Mouse (Mus musculus): ENCODE data around the gene Capn15. TPM values are rescaled to one million over a fixed set of nuclear protein-coding genes. Genes with fewer than 3 reads are reported as not detected.

Gene Capn15
- polyA plus RNA-seq, 1 experiment from 2014 or later: 9.9 TPM

- ATAC-seq (ENCODE audit: low read depth): no peak
- Histone ChIP-seq H3K36me3 (ENCODE audit: control insufficient read depth, insufficient read depth) (no peaks in the 10 kb centered on the region), H3K9me3 (replicated peaks; ENCODE audit: control insufficient read depth, low read length) (no peaks in the 10 kb centered on the region), H3K4me1 (ENCODE audit: control insufficient read depth, low read depth, low read length) (peaks cover 25% of the 10 kb centered on the region), H3K4me3 (ENCODE audit: low read depth, low read length) (no peak overlapping the region), H3K9ac (ENCODE audit: low read depth, low read length) (no peak overlapping the region), H3K4me2 (ENCODE audit: low read depth, low read length) (no peak overlapping the region), H3K27me3 (ENCODE audit: control insufficient read depth, insufficient read depth, low read depth, low read length) (peaks cover 30% of the 10 kb centered on the region), H3K27ac (ENCODE audit: low read length) (no peak overlapping the region)
- WGBS (ENCODE audit: insufficient replicate concordance): 46% methylated on average over 3 of the region's 3 CpGs
Measured at GRCm38 (mm10) chr17:25955736-25956135, 29.9 kb downstream of the Capn15 start.

- Histone ChIP-seq H3K9me3 (replicated peaks; ENCODE audit: control insufficient read depth, low read length) (no peaks in the 10 kb centered on the region), H3K4me3 (ENCODE audit: low read depth, low read length) (no peak overlapping the region), H3K27me3 (ENCODE audit: control insufficient read depth, insufficient read depth, low read depth, low read length) (peaks cover 40% of the 10 kb centered on the region), H3K4me1 (ENCODE audit: control insufficient read depth, low read depth, low read length) (peaks cover 19% of the 10 kb centered on the region), H3K4me2 (ENCODE audit: low read depth, low read length) (no peak overlapping the region), H3K27ac (ENCODE audit: low read length) (no peak overlapping the region), H3K36me3 (ENCODE audit: control insufficient read depth, insufficient read depth) (no peaks in the 10 kb centered on the region), H3K9ac (ENCODE audit: low read depth, low read length) (no peak overlapping the region)
- ATAC-seq (ENCODE audit: low read depth): no peak
- WGBS (ENCODE audit: insufficient replicate concordance): 82% methylated on average over 2 of the region's 2 CpGs
Measured at GRCm38 (mm10) chr17:25954671-25955070, 30.9 kb downstream of the Capn15 start.

GRCm38 (mm10) chr17:25953161-25953560, 32.4 kb downstream of the Capn15 start:
- no peak for ATAC-seq (ENCODE audit: low read depth)
- H3K4me2 ChIP-seq (ENCODE audit: low read depth, low read length): no peak overlapping the region
- no peaks in the 10 kb centered on the region for H3K9me3 ChIP-seq (replicated peaks; ENCODE audit: control insufficient read depth, low read length)
- WGBS (ENCODE audit: insufficient replicate concordance): 69% methylated on average over 5 of the region's 5 CpGs
- H3K4me3 ChIP-seq (ENCODE audit: low read depth, low read length): no peak overlapping the region
- H3K27me3 ChIP-seq (ENCODE audit: control insufficient read depth, insufficient read depth, low read depth, low read length): peaks cover 42% of the 10 kb centered on the region
- H3K27ac ChIP-seq (ENCODE audit: low read length): no peak overlapping the region
- H3K9ac ChIP-seq (ENCODE audit: low read depth, low read length): no peak overlapping the region
- peaks cover 21% of the 10 kb centered on the region for H3K4me1 ChIP-seq (ENCODE audit: control insufficient read depth, low read depth, low read length)
- H3K36me3 ChIP-seq (ENCODE audit: control insufficient read depth, insufficient read depth): no peaks in the 10 kb centered on the region

- H3K4me2 ChIP-seq (ENCODE audit: low read depth, low read length): peak within 1 kb of the TSS; percentile 74
- H3K27me3 ChIP-seq (ENCODE audit: control insufficient read depth, insufficient read depth, low read depth, low read length): peaks cover 42% of the 10 kb centered on the region
- 3% methylated on average over 58 of the region's 58 CpGs for WGBS (ENCODE audit: insufficient replicate concordance)
- peaks cover 33% of the 10 kb centered on the region for H3K4me1 ChIP-seq (ENCODE audit: control insufficient read depth, low read depth, low read length)
- peak within 1 kb of the TSS; percentile 52 for H3K4me3 ChIP-seq (ENCODE audit: low read depth, low read length)
- H3K9ac ChIP-seq (ENCODE audit: low read depth, low read length): peak within 1 kb of the TSS; percentile 24; the same call in 1 of the 2 replicates
- H3K27ac ChIP-seq (ENCODE audit: low read length): no peak within 1 kb of the TSS
- no peaks in the 10 kb centered on the region for H3K36me3 ChIP-seq (ENCODE audit: control insufficient read depth, insufficient read depth)
- ATAC-seq (ENCODE audit: low read depth): no peak
- no peaks in the 10 kb centered on the region for H3K9me3 ChIP-seq (replicated peaks; ENCODE audit: control insufficient read depth, low read length)
Measured at GRCm38 (mm10) chr17:25951803-25952623, 33.6 kb downstream of the Capn15 start, which contains the start of gene A930017K11Rik. TSS of gene A930017K11Rik (minus strand) at chr17:25952565.

GRCm38 (mm10) chr17:25951225-25951802, 34.3 kb downstream of the Capn15 start:
- ATAC-seq (ENCODE audit: low read depth): no peak
- peaks cover 40% of the 10 kb centered on the region for H3K4me1 ChIP-seq (ENCODE audit: control insufficient read depth, low read depth, low read length)
- H3K4me2 ChIP-seq (ENCODE audit: low read depth, low read length): peak overlapping the region; percentile 74
- no peaks in the 10 kb centered on the region for H3K36me3 ChIP-seq (ENCODE audit: control insufficient read depth, insufficient read depth)
- H3K27ac ChIP-seq (ENCODE audit: low read length): no peak overlapping the region
- 0 out of 2 replicates have a peak overlapping the region, but pooled peaks have one; percentile 8 for H3K9ac ChIP-seq (ENCODE audit: low read depth, low read length)
- H3K9me3 ChIP-seq (replicated peaks; ENCODE audit: control insufficient read depth, low read length): no peaks in the 10 kb centered on the region
- peaks cover 42% of the 10 kb centered on the region for H3K27me3 ChIP-seq (ENCODE audit: control insufficient read depth, insufficient read depth, low read depth, low read length)
- under 1% methylated on average over 33 of the region's 33 CpGs for WGBS (ENCODE audit: insufficient replicate concordance)
- H3K4me3 ChIP-seq (ENCODE audit: low read depth, low read length): peak overlapping the region; percentile 52

GRCm38 (mm10) chr17:25950706-25951105, 34.9 kb downstream of the Capn15 start:
- peak overlapping the region; percentile 74; the same call in 1 of the 2 replicates for H3K4me2 ChIP-seq (ENCODE audit: low read depth, low read length)
- ATAC-seq (ENCODE audit: low read depth): no peak; the same call in 1 of the 2 replicates
- H3K9me3 ChIP-seq (replicated peaks; ENCODE audit: control insufficient read depth, low read length): no peaks in the 10 kb centered on the region
- H3K4me1 ChIP-seq (ENCODE audit: control insufficient read depth, low read depth, low read length): peaks cover 46% of the 10 kb centered on the region
- 0% methylated on average over 2 of the region's 3 CpGs for WGBS (ENCODE audit: insufficient replicate concordance)
- H3K9ac ChIP-seq (ENCODE audit: low read depth, low read length): no peak overlapping the region
- H3K27me3 ChIP-seq (ENCODE audit: control insufficient read depth, insufficient read depth, low read depth, low read length): peaks cover 42% of the 10 kb centered on the region
- no peak overlapping the region for H3K4me3 ChIP-seq (ENCODE audit: low read depth, low read length)
- no peaks in the 10 kb centered on the region for H3K36me3 ChIP-seq (ENCODE audit: control insufficient read depth, insufficient read depth)
- H3K27ac ChIP-seq (ENCODE audit: low read length): no peak overlapping the region

GRCm38 (mm10) chr17:25949981-25950380, 35.6 kb downstream of the Capn15 start:
- Histone ChIP-seq H3K9me3 (replicated peaks; ENCODE audit: control insufficient read depth, low read length) (no peaks in the 10 kb centered on the region), H3K27ac (ENCODE audit: low read length) (no peak overlapping the region), H3K4me2 (ENCODE audit: low read depth, low read length) (no peak overlapping the region), H3K4me3 (ENCODE audit: low read depth, low read length) (no peak overlapping the region), H3K9ac (ENCODE audit: low read depth, low read length) (no peak overlapping the region), H3K4me1 (ENCODE audit: control insufficient read depth, low read depth, low read length) (peaks cover 53% of the 10 kb centered on the region), H3K27me3 (ENCODE audit: control insufficient read depth, insufficient read depth, low read depth, low read length) (peaks cover 42% of the 10 kb centered on the region), H3K36me3 (ENCODE audit: control insufficient read depth, insufficient read depth) (no peaks in the 10 kb centered on the region)
- no peak for ATAC-seq (ENCODE audit: low read depth)
- 71% methylated on average over 5 of the region's 5 CpGs for WGBS (ENCODE audit: insufficient replicate concordance)

- Histone ChIP-seq H3K9me3 (replicated peaks; ENCODE audit: control insufficient read depth, low read length) (no peaks in the 10 kb centered on the region), H3K4me3 (ENCODE audit: low read depth, low read length) (no peak overlapping the region), H3K4me1 (ENCODE audit: control insufficient read depth, low read depth, low read length) (peaks cover 71% of the 10 kb centered on the region), H3K27me3 (ENCODE audit: control insufficient read depth, insufficient read depth, low read depth, low read length) (peaks cover 36% of the 10 kb centered on the region), H3K9ac (ENCODE audit: low read depth, low read length) (peak overlapping the region; percentile 66), H3K27ac (ENCODE audit: low read length) (peak overlapping the region; percentile 99), H3K4me2 (ENCODE audit: low read depth, low read length) (peak overlapping the region; percentile 30), H3K36me3 (ENCODE audit: control insufficient read depth, insufficient read depth) (no peaks in the 10 kb centered on the region)
- 66% methylated on average over 8 of the region's 8 CpGs for WGBS (ENCODE audit: insufficient replicate concordance)
- no peak for ATAC-seq (ENCODE audit: low read depth)
Measured at GRCm38 (mm10) chr17:25948051-25948450, 37.5 kb downstream of the Capn15 start.

- Histone ChIP-seq H3K9me3 (replicated peaks; ENCODE audit: control insufficient read depth, low read length) (no peaks in the 10 kb centered on the region), H3K9ac (ENCODE audit: low read depth, low read length) (peak overlapping the region; percentile 66), H3K4me2 (ENCODE audit: low read depth, low read length) (peak overlapping the region; percentile 30), H3K4me3 (ENCODE audit: low read depth, low read length) (no peak overlapping the region), H3K4me1 (ENCODE audit: control insufficient read depth, low read depth, low read length) (peaks cover 72% of the 10 kb centered on the region), H3K36me3 (ENCODE audit: control insufficient read depth, insufficient read depth) (no peaks in the 10 kb centered on the region), H3K27me3 (ENCODE audit: control insufficient read depth, insufficient read depth, low read depth, low read length) (peaks cover 31% of the 10 kb centered on the region), H3K27ac (ENCODE audit: low read length) (peak overlapping the region; percentile 99)
- WGBS (ENCODE audit: insufficient replicate concordance): 43% methylated on average over 4 of the region's 4 CpGs
- ATAC-seq (ENCODE audit: low read depth): no peak
Measured at GRCm38 (mm10) chr17:25947576-25947975, 38.0 kb downstream of the Capn15 start.
